Mouse (Mus musculus) activated CD4-positive, CD25-positive, alpha-beta regulatory T cell (primary cell): ENCODE data around the gene Olfr414. TPM values are rescaled to one million over a fixed set of nuclear protein-coding genes. Genes with fewer than 3 reads are reported as not detected.

Experiments
- polyA plus RNA-seq, 2 experiments: library from polyadenylated mRNA; unstranded; fragments of 100-300 nt; shearing (Covaris generic); gene quantifications; one replicate each; pipeline ENCODE4 v1.2.1; 2017

Gene Olfr414
- not detected for polyA plus RNA-seq

GRCm38 (mm10) chr1:174423764-174424163 is at the start of gene Olfr414:
TSS of gene Olfr414 (plus strand) at chr1:174424064.

GRCm38 (mm10) chr1:174390746-174391145 is 33.1 kb upstream of the Olfr414 start, which contains the start of gene Olfr248:
TSS of gene Olfr248 (plus strand) at chr1:174391046.

GRCm38 (mm10) chr1:174441782-174442181 is 17.9 kb downstream of the Olfr414 start, which contains the start of gene Olfr220:
TSS of gene Olfr220 (plus strand) at chr1:174442082.

Other genes with a start within 250 kb of the Olfr414 start
- not detected for gene Olfr419, start 172.0 kb upstream of the Olfr414 start, polyA plus RNA-seq
- under 1 TPM in 1 of 2 experiments, not detected in 1; 0.74 TPM for gene Mptx1, start 93.5 kb upstream of the Olfr414 start, polyA plus RNA-seq
- gene Olfr417, start 58.9 kb upstream of the Olfr414 start, polyA plus RNA-seq = not detected
- gene Olfr248, start 33.0 kb upstream of the Olfr414 start, polyA plus RNA-seq = not detected
- not detected for gene Olfr220, start 18.0 kb downstream of the Olfr414 start, polyA plus RNA-seq
- gene Fmn2, start 77.8 kb downstream of the Olfr414 start, polyA plus RNA-seq = not detected